Mouse (Mus musculus): ENCODE results near the gene Scai. TPM values are rescaled to one million over a fixed set of nuclear protein-coding genes. Genes with fewer than 3 reads are reported as not detected.
A peak's percentile ranks its signal among the peaks of the same experiment; 100 is the strongest.

Gene Scai
- polyA plus RNA-seq, 1 experiment from 2014 or later, result 17.6 TPM

- Histone ChIP-seq H3K4me3 (replicated peaks) (peak overlapping the region; percentile 99), H3K4me1 (peaks cover 22% of the 10 kb centered on the region), H3K4me2 (peak overlapping the region; percentile 77), H3K9ac (replicated peaks) (peak overlapping the region; percentile 99), H3K9me3 (replicated peaks) (no peaks in the 10 kb centered on the region), H3K36me3 (0 out of 2 replicates have a peak, but pooled peaks cover 4% of the 10 kb centered on the region), H3K27me3 (replicated peaks) (no peaks in the 10 kb centered on the region), H3K27ac (replicated peaks) (peak overlapping the region; percentile 99)
- WGBS, result 0% methylated on average over 39 of the region's 39 CpGs
- peak; percentile 85 for ATAC-seq (ENCODE audit: low FRiP score)
Observed at GRCm38 (mm10) chr2:39189961-39190560, 473 bp downstream of the Scai start.

- no peak overlapping the region for H3K4me2 ChIP-seq
- 70% methylated on average over 3 of the region's 3 CpGs for WGBS
- H3K9me3 ChIP-seq (replicated peaks), result no peaks in the 10 kb centered on the region
- ATAC-seq (ENCODE audit: low FRiP score), result no peak
- H3K4me3 ChIP-seq (replicated peaks), result no peak overlapping the region
- H3K9ac ChIP-seq (replicated peaks), result no peak overlapping the region
- H3K36me3 ChIP-seq, result peaks cover 4% of the 10 kb centered on the region; the same call in 1 of the 2 replicates
- H3K27ac ChIP-seq (replicated peaks), result no peak overlapping the region
- H3K4me1 ChIP-seq, result peaks cover 21% of the 10 kb centered on the region
- H3K27me3 ChIP-seq (replicated peaks), result no peaks in the 10 kb centered on the region
Observed at GRCm38 (mm10) chr2:39185942-39186341, 4.6 kb downstream of the Scai start.

- Histone ChIP-seq H3K27ac (replicated peaks) (no peak overlapping the region), H3K4me1 (peaks cover 9% of the 10 kb centered on the region), H3K27me3 (replicated peaks) (no peaks in the 10 kb centered on the region), H3K36me3 (peaks cover 14% of the 10 kb centered on the region), H3K4me3 (replicated peaks) (no peak overlapping the region), H3K9me3 (replicated peaks) (no peaks in the 10 kb centered on the region), H3K4me2 (no peak overlapping the region), H3K9ac (replicated peaks) (no peak overlapping the region)
- 0 out of 2 replicates have a peak, but pooled peaks have one; percentile 10 for ATAC-seq (ENCODE audit: low FRiP score)
- 86% methylated on average over 2 of the region's 2 CpGs for WGBS
Observed at GRCm38 (mm10) chr2:39183587-39183986, 6.9 kb downstream of the Scai start.

- Histone ChIP-seq H3K4me3 (replicated peaks) (no peak overlapping the region), H3K4me1 (no peaks in the 10 kb centered on the region), H3K27me3 (replicated peaks) (no peaks in the 10 kb centered on the region), H3K9me3 (replicated peaks) (no peaks in the 10 kb centered on the region), H3K4me2 (no peak overlapping the region), H3K27ac (replicated peaks) (no peak overlapping the region), H3K36me3 (peaks cover 13% of the 10 kb centered on the region; the same call in 1 of the 2 replicates), H3K9ac (replicated peaks) (no peak overlapping the region)
- WGBS, result 98% methylated on average over 1 of the region's 1 CpGs
- no peak for ATAC-seq (ENCODE audit: low FRiP score)
Observed at GRCm38 (mm10) chr2:39160996-39161395, 29.5 kb downstream of the Scai start.

GRCm38 (mm10) chr2:39157916-39158315, 32.6 kb downstream of the Scai start:
- Histone ChIP-seq H3K27me3 (replicated peaks) (no peaks in the 10 kb centered on the region), H3K36me3 (peaks cover 13% of the 10 kb centered on the region; the same call in 1 of the 2 replicates), H3K9ac (replicated peaks) (no peak overlapping the region), H3K4me1 (no peaks in the 10 kb centered on the region), H3K9me3 (replicated peaks) (no peaks in the 10 kb centered on the region), H3K27ac (replicated peaks) (no peak overlapping the region), H3K4me2 (no peak overlapping the region), H3K4me3 (replicated peaks) (no peak overlapping the region)
- no peak for ATAC-seq (ENCODE audit: low FRiP score)
- 81% methylated on average over 1 of the region's 1 CpGs for WGBS

GRCm38 (mm10) chr2:39156821-39157220, 33.7 kb downstream of the Scai start:
- Histone ChIP-seq H3K4me2 (no peak overlapping the region), H3K4me1 (no peaks in the 10 kb centered on the region), H3K4me3 (replicated peaks) (no peak overlapping the region), H3K36me3 (peaks cover 13% of the 10 kb centered on the region; the same call in 1 of the 2 replicates), H3K27me3 (replicated peaks) (no peaks in the 10 kb centered on the region), H3K27ac (replicated peaks) (no peak overlapping the region), H3K9ac (replicated peaks) (no peak overlapping the region), H3K9me3 (replicated peaks) (no peaks in the 10 kb centered on the region)
- no peak for ATAC-seq (ENCODE audit: low FRiP score)
- WGBS, result 58% methylated on average over 1 of the region's 1 CpGs

GRCm38 (mm10) chr2:39150943-39151342, 39.6 kb downstream of the Scai start:
- 83% methylated on average over 2 of the region's 2 CpGs for whole genome bisulfite sequencing

GRCm38 (mm10) chr2:39148075-39148474, 42.5 kb downstream of the Scai start:
- H3K4me3 ChIP-seq (replicated peaks), result no peak overlapping the region
- 0 out of 2 replicates have a peak, but pooled peaks cover 6% of the 10 kb centered on the region for H3K36me3 ChIP-seq
- H3K9ac ChIP-seq (replicated peaks), result no peak overlapping the region
- H3K27ac ChIP-seq (replicated peaks), result no peak overlapping the region
- H3K27me3 ChIP-seq (replicated peaks), result no peaks in the 10 kb centered on the region
- no peaks in the 10 kb centered on the region for H3K4me1 ChIP-seq
- no peak overlapping the region for H3K4me2 ChIP-seq
- no peaks in the 10 kb centered on the region for H3K9me3 ChIP-seq (replicated peaks)
- no peak for ATAC-seq (ENCODE audit: low FRiP score)
- 57% methylated on average over 2 of the region's 2 CpGs for WGBS

More at GRCm38 (mm10) chr2:39150943-39151342, 39.6 kb downstream of the Scai start:
- H3K27ac ChIP-seq (replicated peaks), result no peak overlapping the region
- H3K4me2 ChIP-seq, result no peak overlapping the region
- no peaks in the 10 kb centered on the region for H3K36me3 ChIP-seq
- no peaks in the 10 kb centered on the region for H3K9me3 ChIP-seq (replicated peaks)
- no peak for ATAC-seq (ENCODE audit: low FRiP score)
- no peaks in the 10 kb centered on the region for H3K4me1 ChIP-seq
- H3K9ac ChIP-seq (replicated peaks), result no peak overlapping the region
- no peaks in the 10 kb centered on the region for H3K27me3 ChIP-seq (replicated peaks)
- no peak overlapping the region for H3K4me3 ChIP-seq (replicated peaks)

GRCm38 (mm10) chr2:39146469-39146868, 44.1 kb downstream of the Scai start:
- Histone ChIP-seq H3K27me3 (replicated peaks) (no peaks in the 10 kb centered on the region), H3K4me1 (no peaks in the 10 kb centered on the region), H3K9me3 (replicated peaks) (no peaks in the 10 kb centered on the region), H3K4me2 (no peak overlapping the region), H3K36me3 (0 out of 2 replicates have a peak, but pooled peaks cover 6% of the 10 kb centered on the region), H3K9ac (replicated peaks) (no peak overlapping the region), H3K4me3 (replicated peaks) (no peak overlapping the region), H3K27ac (replicated peaks) (no peak overlapping the region)
- 94% methylated on average over 1 of the region's 1 CpGs for WGBS
- ATAC-seq (ENCODE audit: low FRiP score), result no peak

- ATAC-seq (ENCODE audit: low FRiP score), result no peak
- no peaks in the 10 kb centered on the region for H3K4me1 ChIP-seq
- H3K27me3 ChIP-seq (replicated peaks), result no peaks in the 10 kb centered on the region
- H3K4me3 ChIP-seq (replicated peaks), result no peak overlapping the region
- no peak overlapping the region for H3K9ac ChIP-seq (replicated peaks)
- 0 out of 2 replicates have a peak, but pooled peaks cover 6% of the 10 kb centered on the region for H3K36me3 ChIP-seq
- no peaks in the 10 kb centered on the region for H3K9me3 ChIP-seq (replicated peaks)
- WGBS, result 74% methylated on average over 3 of the region's 3 CpGs
- no peak overlapping the region for H3K27ac ChIP-seq (replicated peaks)
- no peak overlapping the region for H3K4me2 ChIP-seq
Observed at GRCm38 (mm10) chr2:39142357-39142948, 48.1 kb downstream of the Scai start.

- Histone ChIP-seq H3K4me1 (no peaks in the 10 kb centered on the region), H3K4me3 (replicated peaks) (no peak overlapping the region), H3K36me3 (peaks cover 6% of the 10 kb centered on the region; the same call in 1 of the 2 replicates), H3K9me3 (replicated peaks) (no peaks in the 10 kb centered on the region), H3K9ac (replicated peaks) (no peak overlapping the region), H3K27me3 (replicated peaks) (no peaks in the 10 kb centered on the region), H3K4me2 (no peak overlapping the region), H3K27ac (replicated peaks) (no peak overlapping the region)
- 93% methylated on average over 7 of the region's 7 CpGs for WGBS
- no peak for ATAC-seq (ENCODE audit: low FRiP score)
Observed at GRCm38 (mm10) chr2:39140586-39141455, 49.7 kb downstream of the Scai start.
